Mouse (Mus musculus): ENCODE results near the gene Ano7. TPM values are rescaled to one million over a fixed set of nuclear protein-coding genes. Genes with fewer than 3 reads are reported as not detected.

Ano7 gene
- total and polyA plus RNA-seq, 3 experiments, result 0.03 TPM; not detected in 2

DNA sequence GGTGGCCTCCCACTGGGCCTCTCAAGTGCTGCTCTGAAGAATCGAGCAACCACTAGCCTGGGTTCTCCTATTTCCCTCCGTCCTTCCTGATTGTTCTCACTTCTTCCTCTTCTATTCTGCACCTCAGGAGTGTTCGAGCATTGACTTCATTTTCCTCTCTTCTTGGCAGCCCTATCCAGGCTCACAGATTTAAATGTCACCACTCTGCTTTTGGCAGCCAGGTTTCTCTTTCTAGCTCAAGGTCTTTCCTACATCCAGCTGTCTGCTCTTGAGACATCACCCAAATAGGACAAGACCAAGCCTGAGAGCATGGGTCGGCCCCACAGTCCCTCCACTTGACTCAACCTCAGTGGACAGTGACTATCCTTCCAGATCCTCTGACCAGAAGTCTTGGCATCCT is 11.1 kb upstream of the Ano7 start:
- DNase-seq (ENCODE audit: low read depth, low spot score), result no peak
- Histone ChIP-seq H3K4me3 (ENCODE audit: control insufficient read depth in 1 of 2, insufficient read depth in 1 of 2, low read depth in 2 of 2, low read length in 2 of 2) (no peak overlapping the region), H3K79me2 (ENCODE audit: control insufficient read depth, insufficient read depth, low read length, poor library complexity) (no peaks in the 10 kb centered on the region), H3K4me1 (ENCODE audit: control insufficient read depth in 1 of 2, insufficient read depth in 2 of 2, low read length in 2 of 2) (no peaks in the 10 kb centered on the region), H3K27ac (ENCODE audit: control insufficient read depth, low read depth, low read length) (no peak overlapping the region), H3K36me3 (ENCODE audit: control insufficient read depth in 1 of 2, insufficient read depth in 2 of 2, low read length in 2 of 2) (peaks cover 0 to 20% of the 10 kb centered on the region in 2 experiments; a peak in 2 of 4 replicates), H3K9ac (ENCODE audit: control insufficient read depth, low read depth, low read length, poor library complexity, severe bottlenecking) (no peak overlapping the region), H3K27me3 (ENCODE audit: control insufficient read depth in 1 of 2, insufficient read depth in 2 of 2, low read length in 2 of 2) (no peaks in the 10 kb centered on the region), H3K9me3 (replicated peaks; ENCODE audit: insufficient read depth, low read length) (no peaks in the 10 kb centered on the region)
- TF ChIP-seq ZKSCAN1 (IDR thresholded peaks at IDR 0.05; ENCODE audit: low read depth, low read length) (no peak), KAT2A (conservative IDR thresholded peaks at IDR 0.05; ENCODE audit: low read depth, low read length) (no peak), RCOR1 (IDR thresholded peaks at IDR 0.05; ENCODE audit: low read depth, low read length) (no peak), POLR2AphosphoS5 (IDR thresholded peaks at IDR 0.05; ENCODE audit: borderline replicate concordance, low read depth, low read length) (no peak), SIN3A (IDR thresholded peaks at IDR 0.05; ENCODE audit: low read length) (no peak), JUND (IDR thresholded peaks at IDR 0.05; ENCODE audit: low read depth, low read length) (no peak), POLR2A (IDR thresholded peaks at IDR 0.05; ENCODE audit: control insufficient read depth in 1 of 2, insufficient read depth in 1 of 2, low read depth in 1 of 2, low read length in 2 of 2, poor library complexity in 1 of 2) (no peak), UBTF (IDR thresholded peaks at IDR 0.05; ENCODE audit: borderline replicate concordance, insufficient read depth, low read depth, low read length) (no peak)

DNA sequence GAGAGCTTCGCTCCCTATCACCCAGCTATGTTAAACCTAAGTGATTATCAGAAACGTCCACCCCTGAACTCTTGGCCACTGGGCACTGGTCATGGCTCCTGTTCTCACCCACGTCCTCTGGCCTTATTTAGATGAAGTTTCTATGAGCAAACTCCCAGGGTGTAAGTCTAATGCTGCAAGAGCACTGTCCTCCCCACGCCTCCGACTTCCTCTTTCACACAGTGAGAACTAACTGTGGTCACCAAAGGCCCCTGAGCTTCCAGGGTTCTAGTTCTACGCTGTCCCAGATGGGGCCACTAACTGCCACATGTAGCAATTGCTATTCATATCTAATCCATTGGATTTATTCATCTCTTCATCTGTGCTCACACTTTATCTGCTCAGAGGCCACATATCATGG is 8.1 kb upstream of the Ano7 start:
- DNase-seq (ENCODE audit: low read depth, low spot score), result peak; percentile 49
- Histone ChIP-seq H3K9ac (ENCODE audit: control insufficient read depth, low read depth, low read length, poor library complexity, severe bottlenecking) (no peak overlapping the region), H3K36me3 (ENCODE audit: control insufficient read depth in 1 of 2, insufficient read depth in 2 of 2, low read length in 2 of 2) (peaks cover 0 to 10% of the 10 kb centered on the region in 2 experiments; a peak in 2 of 4 replicates), H3K79me2 (ENCODE audit: control insufficient read depth, insufficient read depth, low read length, poor library complexity) (no peaks in the 10 kb centered on the region), H3K4me3 (ENCODE audit: control insufficient read depth in 1 of 2, insufficient read depth in 1 of 2, low read depth in 2 of 2, low read length in 2 of 2) (no peak overlapping the region), H3K27ac (ENCODE audit: control insufficient read depth, low read depth, low read length) (no peak overlapping the region), H3K27me3 (ENCODE audit: control insufficient read depth in 1 of 2, insufficient read depth in 2 of 2, low read length in 2 of 2) (no peaks in the 10 kb centered on the region), H3K4me1 (ENCODE audit: control insufficient read depth in 1 of 2, insufficient read depth in 2 of 2, low read length in 2 of 2) (no peaks in the 10 kb centered on the region), H3K9me3 (replicated peaks; ENCODE audit: insufficient read depth, low read length) (no peaks in the 10 kb centered on the region)
- no peak for TF ChIP-seq UBTF (IDR thresholded peaks at IDR 0.05; ENCODE audit: borderline replicate concordance, insufficient read depth, low read depth, low read length)
- TF ChIP-seq MAX (IDR thresholded peaks at IDR 0.05; ENCODE audit: low read length), result no peak
- TF ChIP-seq GABPA (IDR thresholded peaks at IDR 0.05; ENCODE audit: low read depth, low read length), result no peak
- no peak for TF ChIP-seq POLR2A (IDR thresholded peaks at IDR 0.05; ENCODE audit: control insufficient read depth in 1 of 2, insufficient read depth in 1 of 2, low read depth in 1 of 2, low read length in 2 of 2, poor library complexity in 1 of 2)
- no peak for TF ChIP-seq CHD1 (IDR thresholded peaks at IDR 0.05; ENCODE audit: low read depth, low read length)
- no peak for TF ChIP-seq ZKSCAN1 (IDR thresholded peaks at IDR 0.05; ENCODE audit: low read depth, low read length)
- TF ChIP-seq POLR2AphosphoS2 (IDR thresholded peaks at IDR 0.05; ENCODE audit: low read length), result no peak
- no peak for TF ChIP-seq POLR2AphosphoS5 (IDR thresholded peaks at IDR 0.05; ENCODE audit: borderline replicate concordance, low read depth, low read length)
- no peak for TF ChIP-seq ELF1 (IDR thresholded peaks at IDR 0.05; ENCODE audit: low read depth, low read length)
- TF ChIP-seq MAZ (IDR thresholded peaks at IDR 0.05; ENCODE audit: low read depth, low read length), result no peak
- TF ChIP-seq SMC3 (IDR thresholded peaks at IDR 0.05; ENCODE audit: low read depth, low read length), result no peak
- TF ChIP-seq MAFK (IDR thresholded peaks at IDR 0.05; ENCODE audit: borderline replicate concordance, low read depth, low read length), result no peak
- no peak for TF ChIP-seq MEF2A (IDR thresholded peaks at IDR 0.05; ENCODE audit: extremely low read depth, insufficient replicate concordance, low read depth, low read length, poor library complexity, severe bottlenecking)
- no peak for TF ChIP-seq TBP (IDR thresholded peaks at IDR 0.05; ENCODE audit: low read depth, low read length)
- TF ChIP-seq MYB (IDR thresholded peaks at IDR 0.05; ENCODE audit: low read depth, low read length), result no peak
- no peak for TF ChIP-seq E2F4 (IDR thresholded peaks at IDR 0.05; ENCODE audit: borderline replicate concordance, low read depth, low read length)
- no peak for TF ChIP-seq RAD21 (IDR thresholded peaks at IDR 0.05; ENCODE audit: low read depth, low read length)

All from MEL (cell line).